Mouse (Mus musculus) hindbrain, postnatal 0 days (tissue): ENCODE results near the gene Nhlh2. TPM values are rescaled to one million over a fixed set of nuclear protein-coding genes. Genes with fewer than 3 reads are reported as not detected.
A peak's percentile ranks its signal among the peaks of the same experiment; 100 is the strongest.

Source experiments
- ATAC-seq: fragments of 200-750 bp; cut with Nextera tagmentation; 2 replicates; pipeline ENCODE4 v1.8.0; 2017; ENCODE audit warnings: mild to moderate bottlenecking, moderate TSS enrichment, moderate library complexity
- DNase-seq: peaks from one replicate; pipeline ENCODE4 v3.0.0-alpha.2; 2015; ENCODE audit warnings: low spot score
- H3K27ac ChIP-seq: fragments of 300-500 bp; sonication (generic); 2 replicates; pipeline ENCODE4 v1.5.1; 2014; ENCODE audit warnings: mild to moderate bottlenecking
- H3K27me3 ChIP-seq: fragments of 300-500 bp; sonication (generic); 2 replicates; pipeline ENCODE4 v1.6.1; 2014; ENCODE audit warnings: low read length, mixed read lengths; ENCODE audit not compliant: insufficient read depth
- H3K36me3 ChIP-seq: fragments of 300-500 bp; sonication (generic); 2 replicates; pipeline ENCODE4 v1.6.1; 2014; ENCODE audit warnings: low read length, mixed read lengths; ENCODE audit not compliant: insufficient read depth
- H3K4me1 ChIP-seq: fragments of 300-500 bp; sonication (generic); 2 replicates; pipeline ENCODE4 v1.6.1; 2014; ENCODE audit warnings: antibody characterized with exemption, low read length, mixed read lengths; ENCODE audit not compliant: insufficient read depth
- H3K4me2 ChIP-seq: fragments of 300-500 bp; sonication (generic); 2 replicates; pipeline ENCODE4 v1.6.1; 2014; ENCODE audit warnings: low read depth, mild to moderate bottlenecking, low read length, moderate library complexity, mixed read lengths
- H3K4me3 ChIP-seq: fragments of 300-500 bp; sonication (generic); 2 replicates; pipeline ENCODE4 v1.5.1; 2014; ENCODE audit warnings: low read length
- H3K9ac ChIP-seq: fragments of 300-500 bp; sonication (generic); replicated peaks from 2 replicates; pipeline ENCODE4 v1.6.1; 2014; ENCODE audit warnings: mild to moderate bottlenecking, low read length, moderate library complexity, mixed read lengths
- H3K9me3 ChIP-seq: fragments of 300-500 bp; sonication (generic); 2 replicates; pipeline ENCODE4 v1.6.1; 2016; ENCODE audit warnings: low read length, mixed read lengths
- CTCF ChIP-seq: IDR thresholded peaks from 2 replicates; pipeline ENCODE4 v1.5.1; 2016; ENCODE audit warnings: antibody characterized with exemption, control low read depth, low read depth
- WGBS: fragments of 180-500 bp; shearing (Covaris S2); extraction: QIAGEN DNeasy Blood & Tissue Kit; methylation state at CpG from one replicate; pipeline ENCODE4 v1.1.7; 2014; 5-methylcytosine and 5-hydroxymethylcytosine counted together
- polyA plus RNA-seq: library from polyadenylated mRNA; unstranded; fragments of >200 nt; fragmentation: Nextera tagmentation; extraction: Ambion mirVana; gene quantifications from 2 replicates; pipeline ENCODE4 v1.2.1, GENCODE M21; 2015
- total RNA-seq: library from RNA; depleted of rRNA; stranded (reverse); fragments of >200 nt; gene quantifications from 2 replicates; pipeline ENCODE4 v1.2.3, GENCODE M21; 2014

Gene Nhlh2
- total and polyA plus RNA-seq, 2 experiments from 2014 or later, result 25.1 to 31.9 TPM

- peak overlapping the region; percentile 58 for H3K4me3 ChIP-seq
- no peaks in the 10 kb centered on the region for H3K27me3 ChIP-seq
- 2% methylated on average over 46 of the region's 48 CpGs for WGBS
- H3K9ac ChIP-seq, result peak overlapping the region; percentile 81
- H3K36me3 ChIP-seq, result no peaks in the 10 kb centered on the region
- peak; percentile 50 for ATAC-seq
- no peak for TF ChIP-seq CTCF
- peak; percentile 64 for DNase-seq
- peak overlapping the region; percentile 96 for H3K27ac ChIP-seq
- peak overlapping the region; percentile 68 for H3K4me2 ChIP-seq
- no peaks in the 10 kb centered on the region; the same call in 1 of the 2 replicates for H3K4me1 ChIP-seq
- no peaks in the 10 kb centered on the region for H3K9me3 ChIP-seq
Observed at GRCm38 (mm10) chr3:102011318-102012075, 1.6 kb downstream of the Nhlh2 start.

DNA sequence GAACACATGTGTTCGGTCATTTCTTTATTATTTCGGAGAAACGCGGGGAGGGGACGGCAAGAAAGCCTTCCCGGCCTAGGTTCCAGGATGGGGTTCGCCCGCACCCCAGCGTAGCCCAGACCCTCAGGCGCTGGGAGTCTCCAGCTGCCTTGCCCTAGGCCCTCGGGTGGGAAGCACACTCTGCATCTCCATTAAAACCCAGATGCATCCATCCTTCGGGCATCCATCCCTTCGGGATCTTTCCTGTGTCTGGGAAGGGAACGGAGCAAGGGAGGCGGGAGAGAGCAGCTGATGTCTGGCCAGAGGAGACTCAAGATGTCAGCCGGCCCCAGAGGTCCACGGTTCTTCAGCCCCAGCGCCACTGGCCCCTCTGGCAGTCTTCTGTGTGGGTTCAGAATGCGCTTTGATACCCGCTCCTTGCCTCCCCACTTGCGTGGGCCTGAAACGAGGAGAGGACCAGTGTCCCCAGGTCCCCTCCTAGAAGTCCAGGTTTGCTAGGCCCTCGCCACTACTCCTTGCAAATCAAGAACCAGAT, 2.3 kb downstream of the Nhlh2 start:
- WGBS, result 2% methylated on average over 22 of the region's 23 CpGs
- H3K36me3 ChIP-seq, result no peaks in the 10 kb centered on the region
- peak overlapping the region; percentile 81 for H3K9ac ChIP-seq
- no peaks in the 10 kb centered on the region for H3K9me3 ChIP-seq
- DNase-seq, result peak; percentile 50
- peak overlapping the region; percentile 58 for H3K4me3 ChIP-seq
- peak; percentile 22 for ATAC-seq
- peak overlapping the region; percentile 96 for H3K27ac ChIP-seq
- H3K27me3 ChIP-seq, result no peaks in the 10 kb centered on the region
- no peaks in the 10 kb centered on the region; the same call in 1 of the 2 replicates for H3K4me1 ChIP-seq
- TF ChIP-seq CTCF, result no peak
- peak overlapping the region; percentile 68 for H3K4me2 ChIP-seq

DNA sequence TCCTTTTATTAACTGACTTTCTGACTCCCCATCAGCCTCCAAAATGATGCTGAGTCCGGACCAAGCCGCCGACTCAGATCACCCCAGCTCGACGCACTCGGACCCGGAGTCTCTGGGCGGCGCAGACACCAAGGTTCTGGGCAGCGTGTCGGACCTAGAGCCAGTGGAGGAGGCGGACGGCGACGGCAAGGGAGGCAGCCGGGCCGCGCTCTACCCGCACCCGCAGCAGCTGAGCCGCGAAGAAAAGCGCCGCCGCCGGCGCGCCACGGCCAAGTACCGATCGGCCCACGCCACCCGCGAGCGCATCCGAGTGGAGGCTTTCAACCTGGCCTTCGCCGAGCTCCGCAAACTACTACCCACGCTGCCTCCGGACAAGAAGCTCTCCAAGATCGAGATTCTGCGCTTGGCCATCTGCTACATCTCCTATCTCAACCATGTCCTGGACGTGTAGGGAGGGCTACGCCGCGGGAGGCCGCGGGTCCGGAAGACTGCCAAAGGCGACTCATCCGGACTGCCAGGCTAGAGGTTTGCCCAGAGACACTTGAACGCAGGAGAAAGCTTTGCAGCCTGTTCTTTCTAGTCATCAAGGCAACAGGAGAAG, 2.8 kb downstream of the Nhlh2 start:
- H3K4me1 ChIP-seq, result no peaks in the 10 kb centered on the region; the same call in 1 of the 2 replicates
- peak overlapping the region; percentile 58 for H3K4me3 ChIP-seq
- ATAC-seq (peak; percentile 48), DNase-seq (peak; percentile 73)
- TF ChIP-seq CTCF, result no peak
- no peaks in the 10 kb centered on the region for H3K36me3 ChIP-seq
- H3K4me2 ChIP-seq, result peak overlapping the region; percentile 68
- no peaks in the 10 kb centered on the region for H3K9me3 ChIP-seq
- under 1% methylated on average over 53 of the region's 53 CpGs for WGBS
- H3K27me3 ChIP-seq, result no peaks in the 10 kb centered on the region
- peak overlapping the region; percentile 96 for H3K27ac ChIP-seq
- H3K9ac ChIP-seq, result peak overlapping the region; percentile 81

- H3K36me3 ChIP-seq, result no peaks in the 10 kb centered on the region
- no peaks in the 10 kb centered on the region for H3K9me3 ChIP-seq
- WGBS, result 68% methylated on average over 1 of the region's 1 CpGs
- no peak overlapping the region for H3K9ac ChIP-seq
- DNase-seq (no peak), ATAC-seq (no peak)
- H3K27me3 ChIP-seq, result no peaks in the 10 kb centered on the region
- no peak overlapping the region for H3K4me3 ChIP-seq
- no peak for TF ChIP-seq CTCF
- H3K27ac ChIP-seq, result no peak overlapping the region
- H3K4me1 ChIP-seq, result 0 out of 2 replicates have a peak, but pooled peaks cover 6% of the 10 kb centered on the region
- no peak overlapping the region for H3K4me2 ChIP-seq
Observed at GRCm38 (mm10) chr3:102020604-102021003, 10.7 kb downstream of the Nhlh2 start.

DNA sequence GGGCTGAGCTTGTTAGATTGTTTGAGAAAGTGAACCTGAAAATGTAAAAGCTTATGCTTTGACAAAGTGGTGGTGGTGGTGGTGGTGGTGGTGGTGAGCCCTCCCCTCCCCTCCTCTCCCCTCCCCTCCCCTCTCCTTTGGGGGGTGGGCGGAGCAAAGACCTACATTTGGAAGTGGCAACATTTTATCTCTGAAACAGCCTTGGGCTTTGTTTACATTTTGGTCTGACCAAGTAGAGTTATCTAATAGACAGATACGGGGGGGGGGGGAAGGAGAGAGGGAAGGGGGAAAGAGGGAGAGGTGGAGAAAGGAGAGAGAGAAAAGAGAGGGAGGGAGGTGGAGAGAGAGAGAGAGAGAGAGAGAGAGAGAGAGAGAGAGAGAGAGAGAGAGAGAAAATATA, 12.8 kb downstream of the Nhlh2 start:
- peak overlapping the region; percentile 54; the same call in 1 of the 2 replicates for H3K27ac ChIP-seq
- 18% methylated on average over 2 of the region's 2 CpGs for WGBS

GRCm38 (mm10) chr3:102023337-102023736, 13.5 kb downstream of the Nhlh2 start:
- peak; percentile 80 for ATAC-seq
- Histone ChIP-seq H3K36me3 (no peaks in the 10 kb centered on the region), H3K27ac (peak overlapping the region; percentile 45; the same call in 1 of the 2 replicates), H3K9me3 (no peaks in the 10 kb centered on the region), H3K9ac (no peak overlapping the region), H3K4me1 (0 out of 2 replicates have a peak, but pooled peaks cover 6% of the 10 kb centered on the region), H3K27me3 (no peaks in the 10 kb centered on the region), H3K4me2 (peak overlapping the region; percentile 55), H3K4me3 (peak overlapping the region; percentile 26)
- peak; percentile 82 for DNase-seq
- no peak for TF ChIP-seq CTCF
- WGBS, result 1% methylated on average over 31 of the region's 31 CpGs

More for the DNA sequence above, 12.8 kb downstream of the Nhlh2 start:
- ATAC-seq, result no peak
- no peaks in the 10 kb centered on the region for H3K9me3 ChIP-seq
- DNase-seq, result no peak
- H3K9ac ChIP-seq, result no peak overlapping the region
- no peak overlapping the region for H3K4me3 ChIP-seq
- H3K27me3 ChIP-seq, result no peaks in the 10 kb centered on the region
- H3K4me2 ChIP-seq, result no peak overlapping the region; the same call in 1 of the 2 replicates
- no peak for TF ChIP-seq CTCF
- no peaks in the 10 kb centered on the region for H3K36me3 ChIP-seq
- 0 out of 2 replicates have a peak, but pooled peaks cover 6% of the 10 kb centered on the region for H3K4me1 ChIP-seq
